Mouse (Mus musculus) gastrocnemius, adult 2 months (tissue): Measurements from ENCODE around the gene Gm4131. TPM values are rescaled to one million over a fixed set of nuclear protein-coding genes. Genes with fewer than 3 reads are reported as not detected.

Experiments used
- DNase-seq: peaks from one replicate; pipeline ENCODE4 v3.0.0; 2022
- H3K27ac ChIP-seq: fragments of 200-600 bp; 2 replicates; pipeline ENCODE4 v1.8.1; 2022; ENCODE audit warnings: mild to moderate bottlenecking
- H3K4me3 ChIP-seq: fragments of 200-600 bp; 2 replicates; pipeline ENCODE4 v1.8.1; 2022; ENCODE audit warnings: mild to moderate bottlenecking, moderate library complexity
- CTCF ChIP-seq: fragments of 200-600 bp; IDR thresholded peaks from 2 replicates; pipeline ENCODE4 v1.8.1; 2022; ENCODE audit warnings: antibody characterized with exemption, mild to moderate bottlenecking, moderate library complexity
- intact Hi-C: fragments of 180-260 bp; cut with DNase I; formaldehyde crosslinking; loops from one replicate; pipeline ENCODE4 v1.15.1; 2025
- total RNA-seq, 2 experiments: library from RNA; stranded (reverse); gene quantifications; 2 replicates each; pipeline ENCODE4 v1.2.3; 2021

Gm4131 gene
- total RNA-seq, 2 experiments from 2014 or later = not detected

- Histone ChIP-seq H3K4me3 (no peak overlapping the region), H3K27ac (no peak overlapping the region)
- no peak for DNase-seq
- intact Hi-C loops = no loop called here
- no peak for TF ChIP-seq CTCF
Measured at GRCm38 (mm10) chr14:62472061-62472460, 94.7 kb downstream of the Gm4131 start.

GRCm38 (mm10) chr14:62468753-62469125 lies 98.0 kb downstream of the Gm4131 start:
- Histone ChIP-seq H3K27ac (no peak overlapping the region), H3K4me3 (no peak overlapping the region)
- TF ChIP-seq CTCF = no peak
- no peak for DNase-seq
- intact Hi-C loops = no loop called here

- no peak for DNase-seq
- no peak overlapping the region for H3K4me3 ChIP-seq
- TF ChIP-seq CTCF = no peak
- intact Hi-C loops = no loop called here
- no peak overlapping the region for H3K27ac ChIP-seq
Measured at GRCm38 (mm10) chr14:62468119-62468752, 98.5 kb downstream of the Gm4131 start.

GRCm38 (mm10) chr14:62464966-62465365 lies 101.8 kb downstream of the Gm4131 start:
- Histone ChIP-seq H3K4me3 (peak overlapping the region; percentile 40), H3K27ac (no peak overlapping the region)
- no peak for TF ChIP-seq CTCF
- DNase-seq = peak; percentile 49
- intact Hi-C loops = no loop called here

- TF ChIP-seq CTCF = no peak
- intact Hi-C loops = loop anchor here (5.0 kb wide), 1 partner anchor 127 kb away; no protein-coding TSS in a partner anchor
- no peak overlapping the region for H3K27ac ChIP-seq
- no peak overlapping the region for H3K4me3 ChIP-seq
- DNase-seq = no peak
Measured at GRCm38 (mm10) chr14:62459541-62459940, 107.2 kb downstream of the Gm4131 start.

GRCm38 (mm10) chr14:62457420-62458181 lies 109.1 kb downstream of the Gm4131 start:
- Histone ChIP-seq H3K4me3 (peak overlapping the region; percentile 56), H3K27ac (no peak overlapping the region)
- intact Hi-C loops = loop anchor here (1.0 to 5.0 kb wide), 3 partner anchors 125 to 885 kb away; no protein-coding TSS in a partner anchor
- TF ChIP-seq CTCF = peak; percentile 89
- DNase-seq = peak; percentile 82

GRCm38 (mm10) chr14:62456239-62456747 lies 110.4 kb downstream of the Gm4131 start, which contains the start of gene Gucy1b2:
Gene Gucy1b2 (minus strand): TSS chr14:62456289.
- DNase-seq = no peak
- TF ChIP-seq CTCF = no peak
- intact Hi-C loops = loop anchor here (5.0 kb wide), 1 partner anchor 124 kb away; no protein-coding TSS in a partner anchor
- Histone ChIP-seq H3K4me3 (no peak within 1 kb of the TSS), H3K27ac (no peak within 1 kb of the TSS)

- Histone ChIP-seq H3K27ac (no peak overlapping the region), H3K4me3 (no peak overlapping the region)
- no peak for TF ChIP-seq CTCF
- no peak for DNase-seq
- intact Hi-C loops = loop anchor here (5.0 kb wide), 1 partner anchor 123 kb away; no protein-coding TSS in a partner anchor
Measured at GRCm38 (mm10) chr14:62455570-62455879, 111.2 kb downstream of the Gm4131 start.

GRCm38 (mm10) chr14:62454760-62455569 lies 111.8 kb downstream of the Gm4131 start:
- intact Hi-C loops = loop anchor here (5.0 kb wide), 1 partner anchor 123 kb away; no protein-coding TSS in a partner anchor
- no peak for TF ChIP-seq CTCF
- no peak overlapping the region for H3K4me3 ChIP-seq
- H3K27ac ChIP-seq = no peak overlapping the region
- DNase-seq = no peak

- DNase-seq = no peak
- TF ChIP-seq CTCF = no peak
- Histone ChIP-seq H3K27ac (no peak overlapping the region), H3K4me3 (no peak overlapping the region)
- intact Hi-C loops = no loop called here
Measured at GRCm38 (mm10) chr14:62454136-62454535, 112.6 kb downstream of the Gm4131 start.

GRCm38 (mm10) chr14:62453276-62453675 lies 113.4 kb downstream of the Gm4131 start:
- DNase-seq = no peak
- no peak overlapping the region for H3K27ac ChIP-seq
- intact Hi-C loops = no loop called here
- no peak for TF ChIP-seq CTCF
- H3K4me3 ChIP-seq = no peak overlapping the region

GRCm38 (mm10) chr14:62450706-62451105 lies 116.0 kb downstream of the Gm4131 start:
- no peak for TF ChIP-seq CTCF
- H3K4me3 ChIP-seq = no peak overlapping the region
- no peak for DNase-seq
- intact Hi-C loops = no loop called here
- H3K27ac ChIP-seq = no peak overlapping the region

- DNase-seq = no peak
- intact Hi-C loops = no loop called here
- H3K4me3 ChIP-seq = no peak overlapping the region
- H3K27ac ChIP-seq = no peak overlapping the region
- no peak for TF ChIP-seq CTCF
Measured at GRCm38 (mm10) chr14:62447214-62447548, 119.5 kb downstream of the Gm4131 start.
